Mouse (Mus musculus): ENCODE data around the gene Msantd2. TPM values are rescaled to one million over a fixed set of nuclear protein-coding genes. Genes with fewer than 3 reads are reported as not detected.

Msantd2 gene
- total and polyA plus RNA-seq, 2 experiments from 2014 or later = 5.3 to 6.4 TPM

DNA sequence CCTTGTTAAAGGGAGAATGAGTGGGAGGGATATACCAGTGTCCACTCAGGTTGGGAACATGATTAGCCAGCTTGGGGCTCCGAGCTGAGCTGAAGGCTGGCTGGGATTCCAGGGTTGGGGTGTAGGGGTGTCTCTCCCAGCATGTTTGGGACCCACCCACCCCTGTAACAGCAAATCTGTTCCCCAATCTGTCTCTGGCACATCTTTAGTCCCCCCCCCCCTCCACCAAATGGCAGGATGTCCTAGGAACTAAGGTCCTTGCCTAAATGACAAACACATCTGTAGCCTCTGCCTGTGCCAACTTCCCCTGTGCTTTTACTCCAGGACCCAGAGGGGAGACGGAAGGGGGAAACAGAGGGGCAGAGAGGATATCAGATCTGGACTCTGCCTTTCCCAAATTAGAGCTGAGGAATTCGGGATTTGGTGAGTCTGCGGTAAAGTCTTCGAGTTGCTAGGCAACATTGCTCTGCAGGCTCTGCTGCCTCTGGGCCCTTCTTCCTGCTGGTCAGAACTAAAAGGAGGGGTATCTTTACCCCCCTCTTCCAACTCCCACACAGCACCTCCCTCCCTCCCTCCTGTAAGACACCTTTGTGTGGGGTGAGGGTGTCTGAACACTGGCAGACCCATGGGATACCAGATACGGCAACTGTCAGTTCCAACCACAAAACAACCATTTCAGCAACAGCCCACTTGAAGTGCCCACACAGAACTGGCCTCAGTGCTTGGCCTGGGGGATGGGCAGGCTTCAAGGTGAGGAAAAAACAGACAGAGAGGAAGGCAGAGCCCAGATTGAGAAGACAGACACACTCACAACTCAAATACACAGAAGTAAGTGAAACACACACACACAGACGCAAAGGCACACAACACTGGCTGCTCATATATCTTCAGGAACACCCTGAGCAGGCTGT is 66.0 kb downstream of the Msantd2 start, which contains the start of gene Siae:
Gene Siae, plus strand, starts transcription at position 861 of the 911 bp plus-strand sequence.
- Histone ChIP-seq H3K36me3 (replicated peaks; ENCODE audit: control insufficient read depth, insufficient read depth, low read length) (no peaks in the 10 kb centered on the region), H3K4me1 (ENCODE audit: control insufficient read depth, insufficient read depth) (peaks cover 7% of the 10 kb centered on the region; the same call in 1 of the 2 replicates), H3K27ac (ENCODE audit: low read depth) (no peak within 1 kb of the TSS), H3K27me3 (ENCODE audit: control insufficient read depth, insufficient read depth, low read length) (peaks cover 34% of the 10 kb centered on the region), H3K9me3 (replicated peaks; ENCODE audit: control insufficient read depth, low read length) (no peaks in the 10 kb centered on the region), H3K4me2 (ENCODE audit: low read depth, low read length) (no peak within 1 kb of the TSS), H3K4me3 (ENCODE audit: low read depth, low read length) (no peak within 1 kb of the TSS), H3K9ac (replicated peaks; ENCODE audit: low read depth, low read length) (no peak within 1 kb of the TSS)
- WGBS = 30% methylated on average over 7 of the region's 7 CpGs
- ATAC-seq (ENCODE audit: insufficient read depth, low read depth) = no peak
- DNase-seq (ENCODE audit: low spot score) = no peak
- TF ChIP-seq EP300 (IDR thresholded peaks at IDR 0.05; ENCODE audit: low read depth) = no peak
- TF ChIP-seq CTCF (IDR thresholded peaks at IDR 0.05; ENCODE audit: low read depth) = no peak

DNA sequence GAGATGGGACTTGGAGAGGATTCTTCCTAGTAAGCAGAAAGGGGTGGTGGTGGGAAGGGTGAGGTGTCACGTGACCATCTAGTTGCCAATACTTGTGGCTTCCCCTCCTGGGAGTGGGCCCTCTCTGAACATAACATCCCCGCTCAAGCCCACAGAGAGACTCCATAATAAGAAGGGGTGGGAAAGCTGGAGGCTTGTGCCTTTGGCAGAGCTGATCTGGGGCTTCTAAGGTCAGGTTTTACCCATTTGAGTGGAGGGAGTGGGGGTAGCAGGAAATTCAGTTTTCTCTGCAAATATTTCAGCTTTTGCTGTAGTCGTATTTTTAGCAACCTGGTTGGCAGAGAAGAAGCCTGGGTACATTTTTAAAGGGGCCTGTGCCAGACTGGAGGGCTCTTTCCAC is 67.2 kb downstream of the Msantd2 start:
- no peak overlapping the region for H3K4me3 ChIP-seq (ENCODE audit: low read depth, low read length)
- no peak for TF ChIP-seq CTCF (IDR thresholded peaks at IDR 0.05; ENCODE audit: low read depth)
- TF ChIP-seq EP300 (IDR thresholded peaks at IDR 0.05; ENCODE audit: low read depth) = no peak

DNA sequence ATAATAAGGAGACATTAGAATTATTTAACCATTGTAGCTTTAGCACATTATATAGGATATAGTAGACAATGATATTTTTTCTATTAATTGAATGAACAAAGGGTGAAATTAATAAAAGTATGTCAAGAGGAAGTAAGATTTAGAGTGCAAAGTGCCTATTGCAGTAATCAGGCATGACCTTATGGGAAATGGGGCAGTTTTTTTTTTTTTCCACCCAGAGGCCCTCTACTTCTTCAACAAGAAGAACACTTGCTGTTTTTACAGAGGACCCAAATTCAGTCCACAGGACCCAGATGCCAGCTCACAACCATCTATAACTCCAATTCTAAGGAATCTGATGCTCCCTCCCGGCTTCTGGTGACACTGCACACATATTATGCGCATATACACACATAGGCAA is 71.5 kb downstream of the Msantd2 start:
- 78% methylated on average over 2 of the region's 2 CpGs for WGBS
- TF ChIP-seq CTCF (IDR thresholded peaks at IDR 0.05; ENCODE audit: low read depth) = no peak
- TF ChIP-seq EP300 (IDR thresholded peaks at IDR 0.05; ENCODE audit: low read depth) = no peak
- no peak overlapping the region for H3K4me2 ChIP-seq (ENCODE audit: low read depth, low read length)
- no peak overlapping the region for H3K9ac ChIP-seq (replicated peaks; ENCODE audit: low read depth, low read length)
- no peaks in the 10 kb centered on the region for H3K27me3 ChIP-seq (ENCODE audit: control insufficient read depth, insufficient read depth, low read length)
- no peak overlapping the region for H3K27ac ChIP-seq (ENCODE audit: low read depth)
- no peaks in the 10 kb centered on the region for H3K4me1 ChIP-seq (ENCODE audit: control insufficient read depth, insufficient read depth)
- H3K9me3 ChIP-seq (replicated peaks; ENCODE audit: control insufficient read depth, low read length) = no peaks in the 10 kb centered on the region
- DNase-seq (ENCODE audit: low spot score) = no peak
- ATAC-seq (ENCODE audit: insufficient read depth, low read depth) = no peak
- H3K36me3 ChIP-seq (replicated peaks; ENCODE audit: control insufficient read depth, insufficient read depth, low read length) = no peaks in the 10 kb centered on the region
- H3K4me3 ChIP-seq (ENCODE audit: low read depth, low read length) = no peak overlapping the region

More for the DNA sequence above, 67.2 kb downstream of the Msantd2 start:
- WGBS = 63% methylated on average over 3 of the region's 3 CpGs
- Histone ChIP-seq H3K4me1 (ENCODE audit: control insufficient read depth, insufficient read depth) (peaks cover 7% of the 10 kb centered on the region; the same call in 1 of the 2 replicates), H3K36me3 (replicated peaks; ENCODE audit: control insufficient read depth, insufficient read depth, low read length) (no peaks in the 10 kb centered on the region), H3K9ac (replicated peaks; ENCODE audit: low read depth, low read length) (no peak overlapping the region), H3K27ac (ENCODE audit: low read depth) (no peak overlapping the region), H3K27me3 (ENCODE audit: control insufficient read depth, insufficient read depth, low read length) (peaks cover 22% of the 10 kb centered on the region), H3K9me3 (replicated peaks; ENCODE audit: control insufficient read depth, low read length) (no peaks in the 10 kb centered on the region), H3K4me2 (ENCODE audit: low read depth, low read length) (no peak overlapping the region)
- DNase-seq (ENCODE audit: low spot score) (no peak), ATAC-seq (ENCODE audit: insufficient read depth, low read depth) (no peak)

DNA sequence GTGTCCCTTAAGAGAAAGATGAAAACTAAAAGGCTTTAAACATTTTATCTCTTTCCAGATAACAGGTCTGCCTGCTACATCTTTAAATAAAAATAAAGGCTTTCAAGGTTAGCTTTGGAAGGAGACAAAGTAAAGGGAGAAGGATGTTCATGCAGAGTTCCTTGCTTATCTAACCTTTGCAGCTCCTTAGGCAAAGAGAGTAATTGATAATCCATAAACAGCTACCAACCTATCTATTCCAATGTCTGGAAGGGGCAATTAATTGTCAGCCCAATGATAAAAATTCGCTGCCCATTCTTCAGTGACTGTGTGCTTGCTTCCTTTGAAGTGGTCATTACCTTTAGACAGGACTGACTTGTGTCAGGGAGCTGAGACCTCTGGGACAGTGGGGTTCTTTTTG is 74.7 kb downstream of the Msantd2 start:
- no peak for ATAC-seq (ENCODE audit: insufficient read depth, low read depth)

DNA sequence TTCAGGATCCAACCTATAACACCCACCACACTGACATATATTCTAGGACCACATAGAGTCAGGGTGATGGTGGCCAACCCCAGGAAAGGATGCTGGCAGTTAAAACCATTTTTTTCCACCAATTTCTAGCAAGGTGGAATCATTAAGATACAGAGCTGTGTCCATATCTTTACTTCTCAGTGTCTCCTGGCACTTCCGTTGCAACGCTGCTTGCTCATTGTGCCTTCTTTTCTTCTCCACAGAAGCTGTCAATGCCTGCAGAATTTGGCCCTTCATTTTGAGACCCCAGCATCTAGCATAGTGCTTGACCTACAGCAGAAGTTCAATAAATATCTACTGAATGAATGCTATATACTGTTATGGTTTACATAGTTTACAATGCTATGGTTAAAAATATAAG is 77.9 kb downstream of the Msantd2 start:
- ATAC-seq (ENCODE audit: insufficient read depth, low read depth) (no peak), DNase-seq (ENCODE audit: low spot score) (no peak)
- H3K4me1 ChIP-seq (ENCODE audit: control insufficient read depth, insufficient read depth) = peaks cover 22% of the 10 kb centered on the region
- no peak overlapping the region for H3K9ac ChIP-seq (replicated peaks; ENCODE audit: low read depth, low read length)
- TF ChIP-seq EP300 (IDR thresholded peaks at IDR 0.05; ENCODE audit: low read depth) = no peak
- no peak for TF ChIP-seq CTCF (IDR thresholded peaks at IDR 0.05; ENCODE audit: low read depth)
- no peak overlapping the region for H3K27ac ChIP-seq (ENCODE audit: low read depth)
- H3K9me3 ChIP-seq (replicated peaks; ENCODE audit: control insufficient read depth, low read length) = no peaks in the 10 kb centered on the region
- no peak overlapping the region for H3K4me2 ChIP-seq (ENCODE audit: low read depth, low read length)
- no peaks in the 10 kb centered on the region for H3K36me3 ChIP-seq (replicated peaks; ENCODE audit: control insufficient read depth, insufficient read depth, low read length)
- no peak overlapping the region for H3K4me3 ChIP-seq (ENCODE audit: low read depth, low read length)
- 82% methylated on average over 2 of the region's 2 CpGs for WGBS
- no peaks in the 10 kb centered on the region for H3K27me3 ChIP-seq (ENCODE audit: control insufficient read depth, insufficient read depth, low read length)

More for the DNA sequence above, 74.7 kb downstream of the Msantd2 start:
- DNase-seq (ENCODE audit: low spot score) = no peak
- Histone ChIP-seq H3K4me1 (ENCODE audit: control insufficient read depth, insufficient read depth) (peaks cover 15% of the 10 kb centered on the region), H3K9ac (replicated peaks; ENCODE audit: low read depth, low read length) (no peak overlapping the region), H3K9me3 (replicated peaks; ENCODE audit: control insufficient read depth, low read length) (no peaks in the 10 kb centered on the region), H3K36me3 (replicated peaks; ENCODE audit: control insufficient read depth, insufficient read depth, low read length) (no peaks in the 10 kb centered on the region), H3K4me2 (ENCODE audit: low read depth, low read length) (no peak overlapping the region), H3K27ac (ENCODE audit: low read depth) (no peak overlapping the region), H3K4me3 (ENCODE audit: low read depth, low read length) (no peak overlapping the region), H3K27me3 (ENCODE audit: control insufficient read depth, insufficient read depth, low read length) (no peaks in the 10 kb centered on the region)
- no peak for TF ChIP-seq EP300 (IDR thresholded peaks at IDR 0.05; ENCODE audit: low read depth)
- TF ChIP-seq CTCF (IDR thresholded peaks at IDR 0.05; ENCODE audit: low read depth) = no peak
- WGBS = 43% methylated on average over 1 of the region's 1 CpGs
